Mouse (Mus musculus) heart, adult 2 months (tissue): ENCODE measurements around the gene Ghr.

Experiments used
- CTCF ChIP-seq: fragments of 200-600 bp; IDR thresholded peaks from 2 replicates; pipeline ENCODE4 v1.8.1; 2022; ENCODE audit warnings: antibody characterized with exemption, mild to moderate bottlenecking, moderate library complexity
- EP300 ChIP-seq: fragments of 200-500 bp; IDR thresholded peaks from 2 replicates; pipeline ENCODE4 v1.6.1; 2011; ENCODE audit warnings: low read depth, low read length, control low read depth; ENCODE audit not compliant: insufficient read depth
- POLR2A ChIP-seq: fragments of 200-500 bp; IDR thresholded peaks from 2 replicates; pipeline ENCODE4 v1.6.1; 2011; ENCODE audit warnings: mild to moderate bottlenecking, low read depth, low read length, control low read depth; ENCODE audit not compliant: insufficient read depth

GRCm38 (mm10) chr15:3397369-3398100 is 185.8 kb downstream of the Ghr start:
- no peak for TF ChIP-seq CTCF
- no peak for TF ChIP-seq POLR2A
- no peak for TF ChIP-seq EP300
